Mouse (Mus musculus): Measurements from ENCODE around the gene Tbc1d9. TPM values are rescaled to one million over a fixed set of nuclear protein-coding genes. Genes with fewer than 3 reads are reported as not detected.

The Tbc1d9 gene
- polyA plus RNA-seq, 1 experiment from 2014 or later, result 1.1 TPM

- H3K36me3 ChIP-seq (ENCODE audit: control insufficient read depth, insufficient read depth, low read length), result no peaks in the 10 kb centered on the region
- WGBS, result 81% methylated on average over 6 of the region's 6 CpGs
- H3K27ac ChIP-seq (replicated peaks in 1 of 2; ENCODE audit: control insufficient read depth in 1 of 2, insufficient read depth in 1 of 2, low read depth in 2 of 2, low read length in 2 of 2), result no peak overlapping the region
- no peak overlapping the region for H3K4me2 ChIP-seq (ENCODE audit: low read length)
- no peak overlapping the region for H3K4me3 ChIP-seq (ENCODE audit: control insufficient read depth in 1 of 2, insufficient read depth in 1 of 2, low read depth in 1 of 2, low read length in 2 of 2)
- no peaks in the 10 kb centered on the region for H3K9me3 ChIP-seq (ENCODE audit: control insufficient read depth, low read length)
- ATAC-seq (ENCODE audit: insufficient number of reproducible peaks, insufficient read depth, low FRiP score, low read depth), result no peak
- H3K27me3 ChIP-seq (ENCODE audit: control insufficient read depth, insufficient read depth, low read length), result no peaks in the 10 kb centered on the region
- no peak overlapping the region for H3K9ac ChIP-seq (ENCODE audit: low read length)
- H3K4me1 ChIP-seq (ENCODE audit: control insufficient read depth in 2 of 2, insufficient read depth in 2 of 2, low read length in 2 of 2), result peaks cover 11 to 14% of the 10 kb centered on the region in 2 experiments
These were observed 30.9 kb downstream of the Tbc1d9 start for GRCm38 (mm10) chr8:83196088-83196487.

- Histone ChIP-seq H3K4me3 (ENCODE audit: control insufficient read depth in 1 of 2, insufficient read depth in 1 of 2, low read depth in 1 of 2, low read length in 2 of 2) (no peak overlapping the region), H3K9me3 (ENCODE audit: control insufficient read depth, low read length) (no peaks in the 10 kb centered on the region), H3K36me3 (ENCODE audit: control insufficient read depth, insufficient read depth, low read length) (no peaks in the 10 kb centered on the region), H3K27ac (replicated peaks in 1 of 2; ENCODE audit: control insufficient read depth in 1 of 2, insufficient read depth in 1 of 2, low read depth in 2 of 2, low read length in 2 of 2) (peak overlapping the region in 1 of 2 experiments; percentile 56; a peak in 1 of 4 replicates), H3K27me3 (ENCODE audit: control insufficient read depth, insufficient read depth, low read length) (no peaks in the 10 kb centered on the region), H3K4me1 (ENCODE audit: control insufficient read depth in 2 of 2, insufficient read depth in 2 of 2, low read length in 2 of 2) (peaks cover 11 to 14% of the 10 kb centered on the region in 2 experiments), H3K9ac (ENCODE audit: low read length) (no peak overlapping the region), H3K4me2 (ENCODE audit: low read length) (no peak overlapping the region)
- 58% methylated on average over 8 of the region's 8 CpGs for WGBS
- no peak for ATAC-seq (ENCODE audit: insufficient number of reproducible peaks, insufficient read depth, low FRiP score, low read depth)
These were observed 34.6 kb downstream of the Tbc1d9 start for GRCm38 (mm10) chr8:83199715-83200114.

- H3K27ac ChIP-seq (replicated peaks in 1 of 2; ENCODE audit: control insufficient read depth in 1 of 2, insufficient read depth in 1 of 2, low read depth in 2 of 2, low read length in 2 of 2), result peak overlapping the region; percentile 35 to 56
- no peak overlapping the region for H3K4me3 ChIP-seq (ENCODE audit: control insufficient read depth in 1 of 2, insufficient read depth in 1 of 2, low read depth in 1 of 2, low read length in 2 of 2)
- no peak overlapping the region for H3K9ac ChIP-seq (ENCODE audit: low read length)
- WGBS, result 54% methylated on average over 16 of the region's 16 CpGs
- ATAC-seq (ENCODE audit: insufficient number of reproducible peaks, insufficient read depth, low FRiP score, low read depth), result peak; percentile 37; the same call in 1 of the 2 replicates
- H3K36me3 ChIP-seq (ENCODE audit: control insufficient read depth, insufficient read depth, low read length), result no peaks in the 10 kb centered on the region
- peaks cover 11 to 14% of the 10 kb centered on the region in 2 experiments for H3K4me1 ChIP-seq (ENCODE audit: control insufficient read depth in 2 of 2, insufficient read depth in 2 of 2, low read length in 2 of 2)
- peak overlapping the region; percentile 41 for H3K4me2 ChIP-seq (ENCODE audit: low read length)
- no peaks in the 10 kb centered on the region for H3K27me3 ChIP-seq (ENCODE audit: control insufficient read depth, insufficient read depth, low read length)
- no peaks in the 10 kb centered on the region for H3K9me3 ChIP-seq (ENCODE audit: control insufficient read depth, low read length)
These were observed 35.3 kb downstream of the Tbc1d9 start for GRCm38 (mm10) chr8:83200191-83201177.

GRCm38 (mm10) chr8:83202946-83203345 lies 37.8 kb downstream of the Tbc1d9 start:
- Histone ChIP-seq H3K4me2 (ENCODE audit: low read length) (no peak overlapping the region), H3K9ac (ENCODE audit: low read length) (no peak overlapping the region), H3K4me1 (ENCODE audit: control insufficient read depth in 2 of 2, insufficient read depth in 2 of 2, low read length in 2 of 2) (peaks cover 11 to 14% of the 10 kb centered on the region in 2 experiments), H3K9me3 (ENCODE audit: control insufficient read depth, low read length) (no peaks in the 10 kb centered on the region), H3K27me3 (ENCODE audit: control insufficient read depth, insufficient read depth, low read length) (no peaks in the 10 kb centered on the region), H3K36me3 (ENCODE audit: control insufficient read depth, insufficient read depth, low read length) (no peaks in the 10 kb centered on the region), H3K4me3 (ENCODE audit: control insufficient read depth in 1 of 2, insufficient read depth in 1 of 2, low read depth in 1 of 2, low read length in 2 of 2) (no peak overlapping the region), H3K27ac (replicated peaks in 1 of 2; ENCODE audit: control insufficient read depth in 1 of 2, insufficient read depth in 1 of 2, low read depth in 2 of 2, low read length in 2 of 2) (no peak overlapping the region)
- 79% methylated on average over 11 of the region's 11 CpGs for WGBS
- no peak for ATAC-seq (ENCODE audit: insufficient number of reproducible peaks, insufficient read depth, low FRiP score, low read depth)

GRCm38 (mm10) chr8:83205907-83206306 lies 40.8 kb downstream of the Tbc1d9 start:
- no peak for ATAC-seq (ENCODE audit: insufficient number of reproducible peaks, insufficient read depth, low FRiP score, low read depth)
- H3K4me2 ChIP-seq (ENCODE audit: low read length), result no peak overlapping the region
- H3K9me3 ChIP-seq (ENCODE audit: control insufficient read depth, low read length), result no peaks in the 10 kb centered on the region
- no peak overlapping the region for H3K27ac ChIP-seq (replicated peaks in 1 of 2; ENCODE audit: control insufficient read depth in 1 of 2, insufficient read depth in 1 of 2, low read depth in 2 of 2, low read length in 2 of 2)
- H3K4me3 ChIP-seq (ENCODE audit: control insufficient read depth in 1 of 2, insufficient read depth in 1 of 2, low read depth in 1 of 2, low read length in 2 of 2), result no peak overlapping the region
- no peaks in the 10 kb centered on the region; the same call in 1 of the 2 replicates for H3K36me3 ChIP-seq (ENCODE audit: control insufficient read depth, insufficient read depth, low read length)
- H3K27me3 ChIP-seq (ENCODE audit: control insufficient read depth, insufficient read depth, low read length), result no peaks in the 10 kb centered on the region
- H3K4me1 ChIP-seq (ENCODE audit: control insufficient read depth in 2 of 2, insufficient read depth in 2 of 2, low read length in 2 of 2), result peaks cover under 1 to 2% of the 10 kb centered on the region in 2 experiments; a peak in 3 of 4 replicates
- 71% methylated on average over 7 of the region's 7 CpGs for WGBS
- H3K9ac ChIP-seq (ENCODE audit: low read length), result no peak overlapping the region

- Histone ChIP-seq H3K9me3 (ENCODE audit: control insufficient read depth, low read length) (no peaks in the 10 kb centered on the region), H3K4me2 (ENCODE audit: low read length) (no peak overlapping the region), H3K4me3 (ENCODE audit: control insufficient read depth in 1 of 2, insufficient read depth in 1 of 2, low read depth in 1 of 2, low read length in 2 of 2) (no peak overlapping the region), H3K9ac (ENCODE audit: low read length) (no peak overlapping the region), H3K4me1 (ENCODE audit: control insufficient read depth in 2 of 2, insufficient read depth in 2 of 2, low read length in 2 of 2) (peaks cover under 1 to 2% of the 10 kb centered on the region in 2 experiments; a peak in 2 of 4 replicates), H3K27me3 (ENCODE audit: control insufficient read depth, insufficient read depth, low read length) (no peaks in the 10 kb centered on the region), H3K36me3 (ENCODE audit: control insufficient read depth, insufficient read depth, low read length) (no peaks in the 10 kb centered on the region; the same call in 1 of the 2 replicates), H3K27ac (replicated peaks in 1 of 2; ENCODE audit: control insufficient read depth in 1 of 2, insufficient read depth in 1 of 2, low read depth in 2 of 2, low read length in 2 of 2) (no peak overlapping the region)
- WGBS, result 74% methylated on average over 4 of the region's 4 CpGs
- no peak for ATAC-seq (ENCODE audit: insufficient number of reproducible peaks, insufficient read depth, low FRiP score, low read depth)
These were observed 44.4 kb downstream of the Tbc1d9 start for GRCm38 (mm10) chr8:83209581-83209980.

GRCm38 (mm10) chr8:83210676-83211075 lies 45.5 kb downstream of the Tbc1d9 start:
- no peak for ATAC-seq (ENCODE audit: insufficient number of reproducible peaks, insufficient read depth, low FRiP score, low read depth)
- Histone ChIP-seq H3K36me3 (ENCODE audit: control insufficient read depth, insufficient read depth, low read length) (no peaks in the 10 kb centered on the region; the same call in 1 of the 2 replicates), H3K27ac (replicated peaks in 1 of 2; ENCODE audit: control insufficient read depth in 1 of 2, insufficient read depth in 1 of 2, low read depth in 2 of 2, low read length in 2 of 2) (no peak overlapping the region), H3K9me3 (ENCODE audit: control insufficient read depth, low read length) (no peaks in the 10 kb centered on the region), H3K9ac (ENCODE audit: low read length) (no peak overlapping the region), H3K27me3 (ENCODE audit: control insufficient read depth, insufficient read depth, low read length) (no peaks in the 10 kb centered on the region), H3K4me1 (ENCODE audit: control insufficient read depth in 2 of 2, insufficient read depth in 2 of 2, low read length in 2 of 2) (peaks cover 5 to 12% of the 10 kb centered on the region in 2 experiments), H3K4me3 (ENCODE audit: control insufficient read depth in 1 of 2, insufficient read depth in 1 of 2, low read depth in 1 of 2, low read length in 2 of 2) (no peak overlapping the region), H3K4me2 (ENCODE audit: low read length) (no peak overlapping the region)
- WGBS, result 93% methylated on average over 7 of the region's 7 CpGs
